Mouse (Mus musculus) splenic B cell, adult 2 months (primary cell): ENCODE data around the gene Git2.
A peak's percentile ranks its signal among the peaks of the same experiment; 100 is the strongest.

Source experiments
- DNase-seq: peaks from one replicate; pipeline ENCODE4 v3.0.0-alpha.2; 2011; ENCODE audit warnings: low read depth, low spot score
- H3K27me3 ChIP-seq: 2 replicates; pipeline ENCODE4 v1.6.1; 2012; ENCODE audit warnings: mild to moderate bottlenecking, low read length, moderate library complexity, mixed read lengths; ENCODE audit not compliant: control insufficient read depth, poor library complexity, insufficient read depth, severe bottlenecking
- H3K36me3 ChIP-seq: 2 replicates; pipeline ENCODE4 v1.6.1; 2012; ENCODE audit warnings: mild to moderate bottlenecking, low read length, moderate library complexity, mixed read lengths; ENCODE audit not compliant: control insufficient read depth, poor library complexity, insufficient read depth, severe bottlenecking

Gene Git2

GRCm38 (mm10) chr5:114709357-114709756 is 66.0 kb downstream of the Git2 start:
- Histone ChIP-seq H3K36me3 (peaks cover 1% of the 10 kb centered on the region), H3K27me3 (no peaks in the 10 kb centered on the region)
- peak; percentile 41 for DNase-seq

GRCm38 (mm10) chr5:114708491-114708890 is 66.8 kb downstream of the Git2 start:
- H3K27me3 ChIP-seq = no peaks in the 10 kb centered on the region
- no peak for DNase-seq

GRCm38 (mm10) chr5:114707265-114708068 is 67.8 kb downstream of the Git2 start, which contains the start of gene Tchp:
Gene Tchp (plus strand): TSS chr5:114707760.
- DNase-seq = peak; percentile 94
- H3K27me3 ChIP-seq = no peaks in the 10 kb centered on the region
- H3K36me3 ChIP-seq = no peaks in the 10 kb centered on the region

More at GRCm38 (mm10) chr5:114708491-114708890, 66.8 kb downstream of the Git2 start:
- H3K36me3 ChIP-seq = no peaks in the 10 kb centered on the region; the same call in none of the 2 replicates

GRCm38 (mm10) chr5:114702403-114703392 is 72.6 kb downstream of the Git2 start:
- DNase-seq = peak; percentile 37
- H3K27me3 ChIP-seq = no peaks in the 10 kb centered on the region
- H3K36me3 ChIP-seq = no peaks in the 10 kb centered on the region

- Histone ChIP-seq H3K27me3 (no peaks in the 10 kb centered on the region), H3K36me3 (no peaks in the 10 kb centered on the region)
- DNase-seq = peak; percentile 52
Observed at GRCm38 (mm10) chr5:114699015-114699414, 76.3 kb downstream of the Git2 start.

- Histone ChIP-seq H3K27me3 (no peaks in the 10 kb centered on the region), H3K36me3 (no peaks in the 10 kb centered on the region)
- DNase-seq = no peak
Observed at GRCm38 (mm10) chr5:114698044-114698746, 77.1 kb downstream of the Git2 start.

- no peaks in the 10 kb centered on the region for H3K27me3 ChIP-seq
- H3K36me3 ChIP-seq = no peaks in the 10 kb centered on the region
- DNase-seq = no peak
Observed at GRCm38 (mm10) chr5:114696939-114697338, 78.4 kb downstream of the Git2 start.

GRCm38 (mm10) chr5:114695775-114696174 is 79.5 kb downstream of the Git2 start:
- no peaks in the 10 kb centered on the region for H3K27me3 ChIP-seq
- peak; percentile 39 for DNase-seq
- no peaks in the 10 kb centered on the region for H3K36me3 ChIP-seq

GRCm38 (mm10) chr5:114690633-114691567 is 84.4 kb downstream of the Git2 start, which contains the start of gene Gltp:
Gene Gltp (minus strand): TSS chr5:114690984.
- H3K27me3 ChIP-seq = no peaks in the 10 kb centered on the region
- DNase-seq = peak; percentile 96

GRCm38 (mm10) chr5:114689700-114690366 is 85.5 kb downstream of the Git2 start:
- DNase-seq = peak; percentile 47
- no peaks in the 10 kb centered on the region for H3K27me3 ChIP-seq
- H3K36me3 ChIP-seq = no peaks in the 10 kb centered on the region

More at GRCm38 (mm10) chr5:114690633-114691567, 84.4 kb downstream of the Git2 start, which contains the start of gene Gltp:
- no peaks in the 10 kb centered on the region for H3K36me3 ChIP-seq

- Histone ChIP-seq H3K36me3 (no peaks in the 10 kb centered on the region), H3K27me3 (no peaks in the 10 kb centered on the region)
- no peak for DNase-seq
Observed at GRCm38 (mm10) chr5:114688703-114689102, 86.6 kb downstream of the Git2 start.

GRCm38 (mm10) chr5:114687901-114688300 is 87.4 kb downstream of the Git2 start:
- DNase-seq = peak; percentile 35

GRCm38 (mm10) chr5:114686726-114687210 is 88.5 kb downstream of the Git2 start:
- no peaks in the 10 kb centered on the region for H3K36me3 ChIP-seq
- H3K27me3 ChIP-seq = no peaks in the 10 kb centered on the region
- DNase-seq = no peak

More at GRCm38 (mm10) chr5:114687901-114688300, 87.4 kb downstream of the Git2 start:
- H3K27me3 ChIP-seq = no peaks in the 10 kb centered on the region
- H3K36me3 ChIP-seq = no peaks in the 10 kb centered on the region
